Mouse (Mus musculus) hindbrain, embryonic 16.5 days (tissue): ENCODE results near the gene Tmed1. TPM values are rescaled to one million over a fixed set of nuclear protein-coding genes. Genes with fewer than 3 reads are reported as not detected.
"Not testable (repeated sequence)": the region's sequence is repeated elsewhere in the genome, so short reads cannot be mapped to it uniquely, and the experiment has no call there.

Experiments used
- ATAC-seq: fragments of 200-750 bp; cut with Nextera tagmentation; 2 replicates; pipeline ENCODE4 v1.8.0; 2017; ENCODE audit warnings: moderate TSS enrichment, moderate library complexity
- H3K27ac ChIP-seq: fragments of 300-500 bp; sonication (generic); 2 replicates; pipeline ENCODE4 v1.5.1; 2014; ENCODE audit warnings: low read depth, mild to moderate bottlenecking, control low read depth, low read length, moderate library complexity
- H3K27me3 ChIP-seq: fragments of 300-500 bp; sonication (generic); replicated peaks from 2 replicates; pipeline ENCODE4 v1.6.1; 2014; ENCODE audit warnings: low read length; ENCODE audit not compliant: control insufficient read depth, insufficient read depth
- H3K36me3 ChIP-seq: fragments of 300-500 bp; sonication (generic); 2 replicates; pipeline ENCODE4 v1.6.1; 2014; ENCODE audit warnings: mild to moderate bottlenecking, low read length, moderate library complexity, mixed read lengths; ENCODE audit not compliant: control insufficient read depth, insufficient read depth
- H3K4me1 ChIP-seq: fragments of 300-500 bp; sonication (generic); 2 replicates; pipeline ENCODE4 v1.6.1; 2014; ENCODE audit warnings: low read depth, low read length; ENCODE audit not compliant: control insufficient read depth, insufficient read depth
- H3K4me2 ChIP-seq: fragments of 300-500 bp; sonication (generic); 2 replicates; pipeline ENCODE4 v1.6.1; 2014; ENCODE audit warnings: mild to moderate bottlenecking, low read length, control low read depth, moderate library complexity
- H3K4me3 ChIP-seq: fragments of 300-500 bp; sonication (generic); 2 replicates; pipeline ENCODE4 v1.5.1; 2014; ENCODE audit warnings: mild to moderate bottlenecking, low read length, control low read depth, moderate library complexity
- H3K9ac ChIP-seq: fragments of 300-500 bp; sonication (generic); 2 replicates; pipeline ENCODE4 v1.6.1; 2014; ENCODE audit warnings: low read depth, mild to moderate bottlenecking, control low read depth, low read length, moderate library complexity
- H3K9me3 ChIP-seq: fragments of 300-500 bp; sonication (generic); 2 replicates; pipeline ENCODE4 v1.6.1; 2014; ENCODE audit warnings: mild to moderate bottlenecking, low read length, moderate library complexity; ENCODE audit not compliant: control insufficient read depth
- WGBS: fragments of 180-500 bp; shearing (Covaris S2); extraction: QIAGEN DNeasy Blood & Tissue Kit; methylation state at CpG from one replicate; pipeline ENCODE4 v1.1.7; 2014; 5-methylcytosine and 5-hydroxymethylcytosine counted together
- polyA plus RNA-seq: library from polyadenylated mRNA; unstranded; fragments of >200 nt; fragmentation: Nextera tagmentation; extraction: Ambion mirVana; gene quantifications from 2 replicates; pipeline ENCODE4 v1.2.1, GENCODE M21; 2015

Tmed1 gene
- polyA plus RNA-seq, 1 experiment from 2014 or later = 64.3 TPM

GRCm38 (mm10) chr9:21547075-21547941 lies 37.3 kb upstream of the Tmed1 start:
- Histone ChIP-seq H3K36me3 (no peaks in the 10 kb centered on the region), H3K9me3 (no peaks in the 10 kb centered on the region), H3K9ac (peak overlapping the region; percentile 86), H3K27ac (peak overlapping the region; percentile 94), H3K4me2 (peak overlapping the region; percentile 53), H3K4me1 (peaks cover 24% of the 10 kb centered on the region), H3K27me3 (no peaks in the 10 kb centered on the region), H3K4me3 (peak overlapping the region; percentile 65)
- ATAC-seq = peak; percentile 21
- WGBS = under 1% methylated on average over 58 of the region's 66 CpGs

GRCm38 (mm10) chr9:21546789-21547074 lies 36.7 kb upstream of the Tmed1 start, which contains the start of gene Carm1:
Gene Carm1 (plus strand): TSS chr9:21546894.
- no peak; the same call in 1 of the 2 replicates for ATAC-seq
- WGBS = 0% methylated on average over 37 of the region's 52 CpGs

GRCm38 (mm10) chr9:21545916-21546788 lies 36.1 kb upstream of the Tmed1 start:
- ATAC-seq = peak; percentile 94
- WGBS = under 1% methylated on average over 67 of the region's 67 CpGs
- Histone ChIP-seq H3K27ac (peak overlapping the region; percentile 94), H3K9ac (peak overlapping the region; percentile 86), H3K4me3 (peak overlapping the region; percentile 65), H3K9me3 (no peaks in the 10 kb centered on the region), H3K4me1 (peaks cover 24% of the 10 kb centered on the region), H3K36me3 (no peaks in the 10 kb centered on the region), H3K27me3 (no peaks in the 10 kb centered on the region), H3K4me2 (peak overlapping the region; percentile 53)

More at GRCm38 (mm10) chr9:21546789-21547074, 36.7 kb upstream of the Tmed1 start, which contains the start of gene Carm1:
- H3K4me2 ChIP-seq = peak within 1 kb of the TSS; percentile 53
- H3K27me3 ChIP-seq = no peaks in the 10 kb centered on the region
- H3K9me3 ChIP-seq = no peaks in the 10 kb centered on the region
- H3K27ac ChIP-seq = peak within 1 kb of the TSS; percentile 94
- H3K9ac ChIP-seq = peak within 1 kb of the TSS; percentile 86
- peaks cover 24% of the 10 kb centered on the region for H3K4me1 ChIP-seq
- peak within 1 kb of the TSS; percentile 65 for H3K4me3 ChIP-seq
- no peaks in the 10 kb centered on the region for H3K36me3 ChIP-seq

- peaks cover 24% of the 10 kb centered on the region for H3K4me1 ChIP-seq
- peak overlapping the region; percentile 86 for H3K9ac ChIP-seq
- peak; percentile 61 for ATAC-seq
- H3K9me3 ChIP-seq = no peaks in the 10 kb centered on the region
- peak overlapping the region; percentile 53 for H3K4me2 ChIP-seq
- H3K27ac ChIP-seq = peak overlapping the region; percentile 94
- H3K4me3 ChIP-seq = peak overlapping the region; percentile 65
- WGBS = 5% methylated on average over 9 of the region's 9 CpGs
- H3K36me3 ChIP-seq = no peaks in the 10 kb centered on the region
- no peaks in the 10 kb centered on the region for H3K27me3 ChIP-seq
These were observed 35.4 kb upstream of the Tmed1 start for GRCm38 (mm10) chr9:21545351-21545915.

- not testable (repeated sequence) for ATAC-seq, H3K9me3 ChIP-seq, H3K27ac ChIP-seq, H3K4me2 ChIP-seq, H3K27me3 ChIP-seq, H3K4me3 ChIP-seq, H3K9ac ChIP-seq, H3K4me1 ChIP-seq, H3K36me3 ChIP-seq
- 96% methylated on average over 2 of the region's 2 CpGs for WGBS
These were observed 31.9 kb upstream of the Tmed1 start for GRCm38 (mm10) chr9:21542001-21542400.

GRCm38 (mm10) chr9:21539981-21540753 lies 30.1 kb upstream of the Tmed1 start:
- no peaks in the 10 kb centered on the region for H3K27me3 ChIP-seq
- no peak overlapping the region for H3K4me2 ChIP-seq
- no peak overlapping the region for H3K9ac ChIP-seq
- no peak for ATAC-seq
- no peaks in the 10 kb centered on the region for H3K9me3 ChIP-seq
- no peak overlapping the region for H3K4me3 ChIP-seq
- no peaks in the 10 kb centered on the region for H3K36me3 ChIP-seq
- no peak overlapping the region for H3K27ac ChIP-seq
- WGBS = 81% methylated on average over 7 of the region's 7 CpGs
- peaks cover under 1% of the 10 kb centered on the region; the same call in 1 of the 2 replicates for H3K4me1 ChIP-seq

GRCm38 (mm10) chr9:21537009-21537408 lies 27.0 kb upstream of the Tmed1 start:
- no peaks in the 10 kb centered on the region for H3K9me3 ChIP-seq
- H3K36me3 ChIP-seq = no peaks in the 10 kb centered on the region
- no peak overlapping the region for H3K27ac ChIP-seq
- H3K4me3 ChIP-seq = no peak overlapping the region
- ATAC-seq = no peak
- no peak overlapping the region for H3K9ac ChIP-seq
- WGBS = 77% methylated on average over 4 of the region's 4 CpGs
- H3K4me1 ChIP-seq = no peaks in the 10 kb centered on the region
- H3K27me3 ChIP-seq = no peaks in the 10 kb centered on the region
- H3K4me2 ChIP-seq = no peak overlapping the region

- Histone ChIP-seq H3K36me3 (no peaks in the 10 kb centered on the region), H3K4me3 (no peak overlapping the region), H3K9ac (no peak overlapping the region), H3K4me2 (no peak overlapping the region), H3K4me1 (no peaks in the 10 kb centered on the region), H3K9me3 (no peaks in the 10 kb centered on the region), H3K27me3 (no peaks in the 10 kb centered on the region), H3K27ac (no peak overlapping the region)
- WGBS = 96% methylated on average over 14 of the region's 14 CpGs
- no peak for ATAC-seq
These were observed 26.4 kb upstream of the Tmed1 start for GRCm38 (mm10) chr9:21536501-21536900.
